Mouse (Mus musculus): Measurements from ENCODE around the gene Cbln3.

DNA sequence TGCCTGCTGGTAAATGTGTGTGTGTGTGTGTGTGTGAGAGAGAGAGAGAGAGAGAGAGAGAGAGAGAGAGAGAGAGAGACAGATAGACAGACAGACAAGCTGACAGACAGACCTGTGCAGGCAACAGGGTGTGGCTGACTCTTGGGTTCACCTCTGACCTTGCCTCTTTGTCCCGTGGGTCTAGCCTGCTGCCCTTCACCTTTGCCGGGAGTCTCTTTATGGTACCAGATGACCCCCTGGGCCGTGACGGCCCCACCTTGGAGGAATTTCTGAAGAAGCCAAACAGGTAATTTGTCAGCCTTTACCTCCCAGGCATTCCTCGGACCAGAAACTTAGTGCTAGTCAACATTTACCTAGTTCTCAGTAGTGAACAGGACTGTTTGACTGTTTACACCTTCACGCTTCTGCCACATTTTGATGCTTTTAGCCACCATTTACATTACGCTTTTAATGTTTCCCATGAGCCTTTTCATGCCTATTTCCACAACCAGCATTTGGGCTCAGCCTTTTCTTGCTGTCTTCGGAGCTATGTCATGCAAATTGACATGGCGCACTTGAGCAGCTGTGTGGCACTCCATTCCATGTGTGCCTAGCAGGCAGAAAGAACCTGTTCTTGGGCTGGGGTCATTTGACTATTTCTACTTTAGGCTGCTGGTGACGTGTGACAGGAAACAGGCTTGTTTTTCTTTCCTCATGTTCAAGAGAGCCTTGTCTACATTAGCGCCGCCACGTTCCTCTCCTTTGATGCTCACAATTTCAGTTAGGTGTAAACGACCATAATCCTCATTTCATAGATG, 15.8 kb downstream of the Cbln3 start:
- TF ChIP-seq CTCF (IDR thresholded peaks at IDR 0.05; ENCODE audit: borderline replicate concordance, control insufficient read depth, extremely low read depth, insufficient read depth, low read length, poor library complexity) (no peak), POLR2A (IDR thresholded peaks at IDR 0.05; ENCODE audit: control insufficient read depth, extremely low read depth, insufficient read depth, low read length, poor library complexity) (no peak)
